Mouse (Mus musculus) layer of hippocampus, adult 11-12 months (tissue): ENCODE results near the gene Cped1.

ENCODE experiments used
- DNase-seq: peaks from one replicate; pipeline ENCODE4 v3.0.0; 2022; ENCODE audit warnings: low spot score

Gene Cped1

GRCm38 (mm10) chr6:22168388-22168787, 182.7 kb downstream of the Cped1 start:
- no peak for DNase-seq

GRCm38 (mm10) chr6:22178721-22179295, 193.1 kb downstream of the Cped1 start:
- no peak for DNase-seq

GRCm38 (mm10) chr6:22180316-22180715, 194.6 kb downstream of the Cped1 start:
- DNase-seq: peak; percentile 13

GRCm38 (mm10) chr6:22186967-22187366, 201.3 kb downstream of the Cped1 start:
- no peak for DNase-seq

GRCm38 (mm10) chr6:22189346-22190335, 203.9 kb downstream of the Cped1 start:
- no peak for DNase-seq

GRCm38 (mm10) chr6:22198603-22199002, 212.9 kb downstream of the Cped1 start:
- DNase-seq: no peak

GRCm38 (mm10) chr6:22199473-22199872, 213.8 kb downstream of the Cped1 start:
- no peak for DNase-seq

- DNase-seq: no peak
Observed at GRCm38 (mm10) chr6:22200133-22200532, 214.4 kb downstream of the Cped1 start.

GRCm38 (mm10) chr6:22201879-22202278, 216.2 kb downstream of the Cped1 start:
- no peak for DNase-seq

GRCm38 (mm10) chr6:22205030-22205750, 219.5 kb downstream of the Cped1 start:
- no peak for DNase-seq

- no peak for DNase-seq
Observed at GRCm38 (mm10) chr6:22205751-22206121, 220.0 kb downstream of the Cped1 start.

GRCm38 (mm10) chr6:22206179-22206578, 220.5 kb downstream of the Cped1 start:
- no peak for DNase-seq

GRCm38 (mm10) chr6:22206630-22207293, 221.0 kb downstream of the Cped1 start:
- DNase-seq: peak; percentile 60

- DNase-seq: no peak
Observed at GRCm38 (mm10) chr6:22212158-22212557, 226.4 kb downstream of the Cped1 start.

GRCm38 (mm10) chr6:22213187-22213586, 227.5 kb downstream of the Cped1 start:
- no peak for DNase-seq

- DNase-seq: no peak
Observed at GRCm38 (mm10) chr6:22213813-22214212, 228.1 kb downstream of the Cped1 start.

- no peak for DNase-seq
Observed at GRCm38 (mm10) chr6:22214665-22215064, 228.9 kb downstream of the Cped1 start.

- DNase-seq: no peak
Observed at GRCm38 (mm10) chr6:22216276-22216973, 230.7 kb downstream of the Cped1 start.

GRCm38 (mm10) chr6:22221134-22221533, 235.4 kb downstream of the Cped1 start:
- DNase-seq: no peak

GRCm38 (mm10) chr6:22222087-22222486, 236.4 kb downstream of the Cped1 start:
- DNase-seq: no peak

GRCm38 (mm10) chr6:22222947-22223346, 237.2 kb downstream of the Cped1 start:
- DNase-seq: no peak
